Mouse (Mus musculus) stomach, postnatal 0 days (tissue): Measurements from ENCODE around the gene Nxnl1.

ENCODE experiments used
- CTCF ChIP-seq: IDR thresholded peaks from 2 replicates; pipeline ENCODE4 v1.5.1; 2016; ENCODE audit warnings: antibody characterized with exemption, low read depth, mild to moderate bottlenecking, moderate library complexity
- EP300 ChIP-seq: optimal IDR thresholded peaks from 2 replicates; pipeline ENCODE3; 2016; ENCODE audit warnings: antibody characterized with exemption

- TF ChIP-seq CTCF (peak; percentile 53), EP300 (no peak)
Observed at GRCm38 (mm10) chr8:71563992-71564391, 2.4 kb downstream of the Nxnl1 start.
